Mouse (Mus musculus) C2C12 (cell line): ENCODE measurements around the gene Kif3a. TPM values are rescaled to one million over a fixed set of nuclear protein-coding genes. Genes with fewer than 3 reads are reported as not detected.

ENCODE experiments used
- H3K27me3 ChIP-seq: one replicate; pipeline ENCODE4 v1.6.1; 2011; ENCODE audit not compliant: control insufficient read depth, insufficient read depth, insufficient read length
- H3K36me3 ChIP-seq: one replicate; pipeline ENCODE4 v1.6.1; 2011; ENCODE audit not compliant: control insufficient read depth, insufficient read depth
- H3K4me3 ChIP-seq: one replicate; pipeline ENCODE4 v1.5.1; 2011; ENCODE audit warnings: mild to moderate bottlenecking, control low read depth; ENCODE audit not compliant: poor library complexity, insufficient read depth, severe bottlenecking
- H3K79me2 ChIP-seq: one replicate; pipeline ENCODE4 v1.6.1; 2011; ENCODE audit not compliant: control insufficient read depth, insufficient read depth
- H3K79me3 ChIP-seq: one replicate; pipeline ENCODE4 v1.6.1; 2011; ENCODE audit warnings: low read depth, control low read depth
- H3ac ChIP-seq: one replicate; pipeline ENCODE3; 2011; ENCODE audit warnings: low read depth; ENCODE audit not compliant: control insufficient read depth, insufficient read length
- CEBPB ChIP-seq: IDR thresholded peaks from one replicate; pipeline ENCODE4 v1.6.1; 2011; ENCODE audit warnings: low read depth, mild to moderate bottlenecking, control low read depth, moderate library complexity
- CTCF ChIP-seq: IDR thresholded peaks from one replicate; pipeline ENCODE4 v1.5.1; 2011; ENCODE audit not compliant: control insufficient read depth, insufficient read depth, insufficient read length
- FOSL1 ChIP-seq: IDR thresholded peaks from one replicate; pipeline ENCODE4 v1.8.0; 2011; ENCODE audit warnings: mild to moderate bottlenecking, low read length; ENCODE audit not compliant: poor library complexity, insufficient read depth, severe bottlenecking
- MAX ChIP-seq: IDR thresholded peaks from one replicate; pipeline ENCODE4 v1.6.1; 2011; ENCODE audit warnings: mild to moderate bottlenecking, control low read depth
- MYOD1 ChIP-seq: IDR thresholded peaks from one replicate; pipeline ENCODE4 v1.6.1; 2011; ENCODE audit warnings: low read depth; ENCODE audit not compliant: control insufficient read depth, insufficient read length
- MYOG ChIP-seq: IDR thresholded peaks from one replicate; pipeline ENCODE4 v1.6.1; 2011; ENCODE audit not compliant: control insufficient read depth, insufficient read length; ENCODE audit errors: extremely low read depth
- USF1 ChIP-seq: IDR thresholded peaks from one replicate; pipeline ENCODE4 v1.6.1; 2011; ENCODE audit warnings: low read depth, mild to moderate bottlenecking, control low read depth, moderate library complexity
- polyA plus RNA-seq: library from polyadenylated mRNA; unstranded; fragments of >200 nt; fragmentation: generic; extraction: Trizol; gene quantifications from one replicate; pipeline ENCODE4 v1.2.1, GENCODE M21; 2012; ENCODE audit warnings: missing spikeins

The Kif3a gene
- polyA plus RNA-seq, 1 experiment: 7.9 TPM

DNA sequence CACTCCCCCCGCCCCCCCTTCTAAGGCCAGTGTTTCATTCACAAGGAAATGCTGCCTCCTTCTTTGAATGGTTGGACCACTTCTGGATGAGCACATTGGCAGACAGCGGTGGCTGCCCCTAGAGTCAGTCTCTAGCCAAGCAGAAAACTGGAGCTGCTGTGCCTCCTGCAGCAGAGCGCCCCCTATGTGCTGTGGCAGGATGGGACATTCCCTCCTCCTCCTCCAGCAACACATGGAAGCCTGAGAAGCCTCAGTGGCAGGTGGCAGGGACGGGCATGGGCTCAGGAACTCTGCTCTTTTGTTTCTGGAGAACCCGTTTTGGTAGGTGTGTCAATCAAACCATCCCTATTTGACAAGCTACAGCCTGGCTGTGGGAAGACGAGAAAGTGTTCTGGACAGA, 42.3 kb upstream of the Kif3a start:
- Histone ChIP-seq H3K79me2 (peaks cover 100% of the 10 kb centered on the region), H3K36me3 (peaks cover 7% of the 10 kb centered on the region), H3ac (no peak overlapping the region), H3K27me3 (no peaks in the 10 kb centered on the region), H3K4me3 (no peak overlapping the region), H3K79me3 (peaks cover 74% of the 10 kb centered on the region)
- TF ChIP-seq MAX (no peak), CEBPB (no peak), CTCF (peak; percentile 75), FOSL1 (no peak), USF1 (no peak), MYOD1 (no peak)

DNA sequence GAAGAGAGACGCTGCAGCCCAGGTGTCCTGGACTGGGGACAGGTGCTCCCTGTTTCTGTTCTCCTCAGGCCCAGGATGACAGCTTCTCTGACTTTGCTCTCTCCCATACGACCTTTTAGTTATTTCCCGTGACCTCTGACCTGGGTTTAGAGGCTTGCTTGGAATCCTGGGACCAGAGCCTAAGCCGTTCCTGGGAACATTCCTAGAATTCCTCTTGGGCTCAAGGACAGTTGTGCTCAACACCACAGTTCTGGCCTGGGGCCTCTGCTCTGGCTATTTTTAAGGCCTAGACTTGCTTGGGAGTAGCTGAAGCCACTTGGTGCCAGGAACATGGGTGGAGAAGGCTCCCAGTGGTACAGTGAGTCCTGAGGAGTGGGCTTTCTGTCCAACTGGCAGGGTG, 41.7 kb upstream of the Kif3a start:
- no peak overlapping the region for H3K4me3 ChIP-seq
- H3ac ChIP-seq: no peak overlapping the region
- peaks cover 7% of the 10 kb centered on the region for H3K36me3 ChIP-seq
- no peaks in the 10 kb centered on the region for H3K27me3 ChIP-seq
- TF ChIP-seq MAX: no peak
- TF ChIP-seq MYOD1: no peak
- no peak for TF ChIP-seq USF1
- no peak for TF ChIP-seq CTCF
- TF ChIP-seq CEBPB: no peak
- no peak for TF ChIP-seq MYOG
- no peak for TF ChIP-seq FOSL1
- H3K79me2 ChIP-seq: peaks cover 100% of the 10 kb centered on the region
- peaks cover 76% of the 10 kb centered on the region for H3K79me3 ChIP-seq

DNA sequence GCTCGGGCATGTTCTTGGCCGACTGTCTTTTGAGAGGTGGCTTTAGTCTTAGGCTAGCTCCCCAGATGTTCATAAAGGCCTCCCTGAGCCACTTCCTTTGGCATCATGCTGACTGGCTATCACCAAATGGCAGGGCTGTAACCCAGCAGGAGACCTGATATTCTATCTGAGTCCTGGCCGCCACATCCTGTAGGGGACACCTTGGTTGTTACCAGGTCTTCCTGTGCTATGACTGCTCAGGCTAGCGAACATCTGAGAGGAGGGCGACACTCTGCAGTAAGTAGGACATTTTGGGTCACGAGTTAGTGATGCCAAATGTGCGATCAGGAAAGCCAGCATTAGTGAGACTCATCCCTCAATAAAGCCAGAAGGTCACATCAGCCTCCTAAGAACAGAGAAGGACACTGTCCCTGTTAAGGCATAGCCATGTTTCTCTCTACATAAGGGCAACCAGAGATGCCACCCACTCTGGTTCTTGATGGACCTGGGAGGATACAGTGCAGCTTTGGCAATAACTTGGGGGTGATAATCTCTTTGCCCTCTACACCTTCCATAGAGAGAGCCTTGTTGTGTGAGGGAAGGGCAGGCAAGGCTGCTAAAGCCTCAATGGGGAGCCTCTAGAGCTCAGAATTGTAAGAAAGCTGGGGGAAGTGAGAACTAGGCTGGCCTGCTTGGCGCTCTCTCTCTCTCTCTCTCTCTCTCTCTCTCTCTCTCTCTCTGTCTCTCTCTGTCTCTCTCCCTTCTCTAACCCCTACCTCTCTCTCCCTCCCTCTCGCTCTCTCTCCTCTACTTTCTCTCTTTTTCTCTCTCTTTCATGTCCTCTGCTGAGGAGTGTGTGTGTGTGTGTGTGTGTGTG, 38.6 kb upstream of the Kif3a start:
- Histone ChIP-seq H3K79me3 (peaks cover 50% of the 10 kb centered on the region), H3K4me3 (no peak overlapping the region), H3ac (no peak overlapping the region), H3K79me2 (peaks cover 78% of the 10 kb centered on the region), H3K27me3 (no peaks in the 10 kb centered on the region), H3K36me3 (peaks cover 13% of the 10 kb centered on the region)
- no peak for TF ChIP-seq CTCF
- TF ChIP-seq MYOG: no peak
- no peak for TF ChIP-seq MAX
- no peak for TF ChIP-seq CEBPB
- TF ChIP-seq FOSL1: no peak
- TF ChIP-seq USF1: no peak
- no peak for TF ChIP-seq MYOD1

DNA sequence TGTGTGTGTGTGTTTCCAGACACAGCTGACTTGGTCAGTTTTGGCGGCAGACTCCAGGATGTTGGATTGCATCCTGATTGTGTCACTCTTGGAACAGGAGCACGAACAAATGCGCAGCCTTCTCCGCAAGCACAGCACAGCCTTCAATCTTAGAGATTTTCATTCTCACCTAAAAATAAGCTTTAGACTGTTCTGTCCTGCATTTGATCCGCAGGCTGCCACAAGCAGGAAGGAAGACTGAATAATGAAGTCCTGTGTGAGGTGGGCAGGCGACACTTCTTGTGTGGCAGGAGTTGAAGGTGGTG, 38.0 kb upstream of the Kif3a start:
- Histone ChIP-seq H3K79me2 (peaks cover 72% of the 10 kb centered on the region), H3K36me3 (peaks cover 17% of the 10 kb centered on the region), H3ac (no peak overlapping the region), H3K79me3 (peaks cover 44% of the 10 kb centered on the region), H3K4me3 (no peak overlapping the region), H3K27me3 (no peaks in the 10 kb centered on the region)
- TF ChIP-seq CEBPB (no peak), FOSL1 (no peak), MYOG (no peak), MAX (no peak), MYOD1 (no peak), CTCF (no peak), USF1 (no peak)

DNA sequence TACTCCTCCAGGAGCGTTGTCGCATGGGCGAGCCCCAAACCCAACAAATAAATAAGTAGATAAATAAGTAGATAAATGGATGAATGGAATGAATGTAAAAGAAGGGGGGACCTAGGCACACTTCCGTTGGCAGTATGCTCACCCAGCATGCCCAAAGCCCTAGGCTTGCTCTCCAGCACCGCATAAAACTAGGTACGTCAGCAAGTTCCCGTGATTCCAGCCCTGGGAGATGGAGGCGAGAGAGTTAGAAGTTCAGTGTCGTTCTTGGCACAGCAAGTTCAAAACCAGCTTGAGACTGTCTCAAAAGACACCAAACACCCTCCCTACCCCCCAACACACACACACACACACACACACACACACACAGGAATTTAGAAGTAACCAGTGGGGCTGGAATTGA, 37.2 kb upstream of the Kif3a start:
- Histone ChIP-seq H3K36me3 (peaks cover 22% of the 10 kb centered on the region), H3K79me3 (peaks cover 36% of the 10 kb centered on the region), H3K27me3 (no peaks in the 10 kb centered on the region), H3K79me2 (peaks cover 64% of the 10 kb centered on the region), H3K4me3 (no peak overlapping the region), H3ac (no peak overlapping the region)
- TF ChIP-seq CEBPB: no peak
- TF ChIP-seq FOSL1: no peak
- no peak for TF ChIP-seq MYOD1
- TF ChIP-seq USF1: no peak
- no peak for TF ChIP-seq MAX
- TF ChIP-seq MYOG: no peak
- TF ChIP-seq CTCF: no peak

DNA sequence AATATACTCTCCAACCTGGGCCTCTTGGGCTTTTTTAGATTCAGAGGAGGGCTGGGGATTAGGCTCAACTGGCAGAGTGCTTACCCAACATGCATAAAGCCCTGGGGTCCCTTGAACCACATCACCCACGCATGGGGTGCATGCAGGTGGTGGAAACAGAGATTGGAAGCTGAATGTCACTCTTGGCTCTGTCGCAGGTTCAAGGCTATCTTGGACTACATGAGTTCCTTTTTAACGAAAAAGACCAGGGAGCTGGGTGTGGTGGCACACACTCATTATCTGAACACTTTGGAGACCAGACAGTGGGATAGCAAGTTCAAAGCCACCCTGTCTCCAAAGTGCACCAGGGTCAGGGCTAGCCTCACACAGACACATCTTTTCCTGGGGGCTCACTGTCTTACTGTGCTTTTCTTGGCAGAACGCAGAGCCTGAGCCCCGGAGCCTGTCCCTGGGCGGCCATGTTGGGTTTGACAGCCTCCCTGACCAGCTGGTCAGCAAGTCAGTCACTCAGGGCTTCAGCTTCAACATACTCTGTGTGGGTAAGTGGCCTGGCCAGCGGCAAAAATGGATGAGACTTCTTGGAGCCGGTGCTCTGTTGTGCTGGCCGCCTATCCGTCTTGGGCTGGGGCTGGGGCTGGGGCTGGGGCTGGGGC, 35.5 kb upstream of the Kif3a start:
- H3K36me3 ChIP-seq: peaks cover 29% of the 10 kb centered on the region
- no peak for TF ChIP-seq MYOG
- TF ChIP-seq MYOD1: no peak
- TF ChIP-seq CTCF: no peak
- TF ChIP-seq MAX: no peak
- no peak for TF ChIP-seq CEBPB
- TF ChIP-seq USF1: no peak
- TF ChIP-seq FOSL1: no peak
- H3K27me3 ChIP-seq: no peaks in the 10 kb centered on the region
- no peak overlapping the region for H3ac ChIP-seq
- no peak overlapping the region for H3K4me3 ChIP-seq
- peaks cover 47% of the 10 kb centered on the region for H3K79me2 ChIP-seq
- H3K79me3 ChIP-seq: peaks cover 22% of the 10 kb centered on the region
